Mouse (Mus musculus) embryonic fibroblast, embryonic 13.5 days (primary cell): ENCODE results near the gene Cenpn. TPM values are rescaled to one million over a fixed set of nuclear protein-coding genes. Genes with fewer than 3 reads are reported as not detected.

Source experiments
- H3K27ac ChIP-seq: 2 replicates; pipeline ENCODE4 v1.5.1; 2012; ENCODE audit warnings: low read length, control low read depth, inconsistent platforms; ENCODE audit not compliant: insufficient read depth
- H3K4me1 ChIP-seq: 2 replicates; pipeline ENCODE4 v1.6.1; 2011; ENCODE audit warnings: low read length; ENCODE audit not compliant: control insufficient read depth, insufficient read depth
- H3K4me3 ChIP-seq: 2 replicates; pipeline ENCODE4 v1.5.1; 2011; ENCODE audit warnings: mild to moderate bottlenecking, control low read depth, low read length; ENCODE audit not compliant: insufficient read depth
- CTCF ChIP-seq: IDR thresholded peaks from 2 replicates; pipeline ENCODE4 v1.5.1; 2011; ENCODE audit warnings: mild to moderate bottlenecking, control low read depth, low read length, moderate library complexity, borderline replicate concordance; ENCODE audit not compliant: insufficient read depth
- POLR2A ChIP-seq: IDR thresholded peaks from 2 replicates; pipeline ENCODE4 v1.6.1; 2011; ENCODE audit warnings: low read depth, mild to moderate bottlenecking, control low read depth, low read length, moderate library complexity
- polyA plus RNA-seq: library from polyadenylated mRNA; stranded (reverse); fragments of >200 nt; gene quantifications from 2 replicates; pipeline ENCODE4 v1.2.4, GENCODE M21; 2011; ENCODE audit warnings: low read depth; ENCODE audit not compliant: missing spikeins, insufficient read length

Gene Cenpn
- polyA plus RNA-seq, 1 experiment: 22.7 TPM

DNA sequence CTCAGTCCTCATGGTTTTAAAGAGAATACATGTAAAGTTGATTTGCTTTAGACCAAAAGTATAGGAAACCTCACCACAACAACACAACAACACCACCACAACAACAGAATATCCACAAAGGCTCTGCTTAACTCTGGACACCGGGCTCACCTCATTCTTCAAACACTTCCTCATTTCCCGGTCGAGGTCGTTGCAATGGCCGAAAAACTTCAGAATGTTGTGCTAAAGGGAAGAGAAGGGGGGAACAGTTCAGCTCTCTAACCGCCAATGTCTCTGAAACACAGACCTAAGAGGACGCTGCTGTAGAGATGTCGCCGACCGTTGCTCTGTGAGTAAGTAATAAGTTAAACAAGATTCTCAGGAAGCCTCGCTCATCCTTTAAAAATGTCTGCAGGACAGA lies 27.6 kb upstream of the Cenpn start:
- H3K4me3 ChIP-seq: no peak overlapping the region
- TF ChIP-seq CTCF (no peak), POLR2A (no peak)
- H3K27ac ChIP-seq: no peak overlapping the region
- H3K4me1 ChIP-seq: no peaks in the 10 kb centered on the region

DNA sequence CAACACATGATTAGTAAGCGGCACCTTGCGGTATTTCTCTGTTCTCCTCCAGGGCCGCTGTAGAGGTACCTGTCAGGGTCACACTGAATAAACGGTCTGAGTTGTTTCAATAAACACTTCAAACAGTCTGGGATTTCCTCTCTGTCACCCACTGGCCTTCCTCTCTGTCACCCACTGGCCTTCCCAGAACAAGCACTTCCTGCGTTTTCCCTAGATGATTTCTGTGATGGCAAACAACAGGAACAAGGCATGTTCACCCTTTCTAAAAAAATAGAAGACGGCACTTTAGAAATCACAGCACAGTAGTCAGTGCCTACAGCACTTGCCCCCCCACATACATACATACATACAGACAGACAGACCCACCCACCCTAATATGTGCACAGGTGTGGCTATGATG lies 26.0 kb upstream of the Cenpn start:
- no peak overlapping the region for H3K27ac ChIP-seq

DNA sequence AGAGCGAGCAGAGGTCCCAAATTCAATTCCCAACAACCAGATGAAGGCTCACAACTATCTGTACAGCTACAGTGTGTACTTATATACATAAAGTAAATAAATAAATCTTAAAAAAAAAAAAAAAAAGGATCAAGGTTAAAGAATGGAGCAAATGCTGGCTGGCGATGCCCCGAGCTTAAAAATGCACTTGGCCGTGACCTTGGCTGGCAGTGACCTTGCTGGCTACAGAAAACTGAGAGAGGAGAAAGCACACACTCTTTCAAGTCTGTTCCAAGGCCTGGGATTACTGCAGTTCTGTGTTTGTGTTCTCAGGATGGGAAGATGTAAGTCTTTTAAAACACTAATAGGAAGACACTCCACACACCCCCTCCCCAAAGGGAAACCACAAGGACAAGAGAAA lies 16.8 kb upstream of the Cenpn start:
- peaks cover 5% of the 10 kb centered on the region for H3K4me1 ChIP-seq
- no peak overlapping the region for H3K4me3 ChIP-seq
- TF ChIP-seq POLR2A (no peak), CTCF (no peak)
- H3K27ac ChIP-seq: no peak overlapping the region

More for the DNA sequence above, 26.0 kb upstream of the Cenpn start:
- no peak overlapping the region for H3K4me3 ChIP-seq
- TF ChIP-seq POLR2A (no peak), CTCF (no peak)
- H3K4me1 ChIP-seq: no peaks in the 10 kb centered on the region

DNA sequence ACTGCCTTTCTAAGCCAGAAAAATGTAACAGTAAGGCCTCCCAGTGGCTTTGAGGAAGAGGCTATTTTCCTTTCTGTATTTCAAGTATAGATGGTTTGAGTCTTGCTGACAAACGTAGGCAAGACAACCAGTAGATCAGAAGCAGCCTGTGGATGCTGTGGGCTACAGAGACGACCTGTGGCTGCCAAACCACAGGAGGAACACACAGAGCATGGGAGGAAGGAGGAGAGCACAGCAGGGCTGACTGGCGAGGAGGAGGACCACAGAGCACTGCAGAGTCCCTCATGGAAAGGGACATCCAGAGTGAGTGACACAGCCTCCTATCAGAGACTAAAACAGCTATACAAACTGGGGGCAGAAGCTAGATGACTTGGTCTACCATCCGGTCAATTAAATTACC lies 16.3 kb upstream of the Cenpn start:
- H3K27ac ChIP-seq: no peak overlapping the region
- TF ChIP-seq CTCF (no peak), POLR2A (no peak)

DNA sequence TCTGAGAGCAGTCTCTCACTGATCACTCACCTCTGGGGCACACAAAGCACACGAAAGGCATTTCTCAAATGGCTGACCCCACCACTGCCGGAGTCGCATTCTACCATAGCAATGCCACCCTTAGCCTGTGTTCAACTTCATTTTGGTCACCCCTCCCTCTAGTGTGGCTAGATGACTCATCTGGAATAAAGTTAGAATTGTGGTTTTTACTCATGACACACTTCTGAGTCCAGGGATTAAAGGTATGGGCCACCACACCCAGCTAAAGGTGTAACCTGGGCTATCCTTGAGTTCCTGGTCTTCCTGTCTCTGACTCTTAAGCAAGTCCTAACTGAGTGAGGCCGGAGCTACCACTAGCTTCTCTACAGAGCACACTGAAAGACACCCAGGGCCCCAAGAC lies 15.7 kb upstream of the Cenpn start:
- no peak for TF ChIP-seq POLR2A
- TF ChIP-seq CTCF: no peak
- H3K4me3 ChIP-seq: no peak overlapping the region
- H3K4me1 ChIP-seq: peaks cover 5% of the 10 kb centered on the region
- H3K27ac ChIP-seq: no peak overlapping the region

More for the DNA sequence above, 16.3 kb upstream of the Cenpn start:
- H3K4me1 ChIP-seq: peaks cover 5% of the 10 kb centered on the region
- no peak overlapping the region for H3K4me3 ChIP-seq

DNA sequence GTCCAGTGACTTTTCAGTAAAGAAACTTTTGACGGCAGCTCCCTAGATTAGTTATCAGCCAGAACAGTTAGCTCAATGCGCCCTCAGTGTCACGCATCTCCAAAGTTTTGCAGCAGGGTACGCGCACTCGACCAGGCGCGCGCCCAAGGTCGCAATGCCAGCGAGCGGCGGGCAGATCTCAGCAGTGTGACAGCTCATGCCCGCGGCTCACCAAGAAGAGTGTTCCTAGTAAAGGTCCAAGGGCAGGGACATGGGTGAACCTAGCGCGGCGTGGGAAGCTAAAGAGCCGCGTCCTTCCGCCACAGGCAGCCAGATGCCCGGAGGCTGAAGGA lies 559 bp upstream of the Cenpn start:
- H3K4me1 ChIP-seq: no peaks in the 10 kb centered on the region; the same call in 1 of the 2 replicates
- H3K27ac ChIP-seq: peak overlapping the region; percentile 13; the same call in 1 of the 2 replicates
- H3K4me3 ChIP-seq: peak overlapping the region; percentile 70
- TF ChIP-seq CTCF (no peak), POLR2A (no peak)

DNA sequence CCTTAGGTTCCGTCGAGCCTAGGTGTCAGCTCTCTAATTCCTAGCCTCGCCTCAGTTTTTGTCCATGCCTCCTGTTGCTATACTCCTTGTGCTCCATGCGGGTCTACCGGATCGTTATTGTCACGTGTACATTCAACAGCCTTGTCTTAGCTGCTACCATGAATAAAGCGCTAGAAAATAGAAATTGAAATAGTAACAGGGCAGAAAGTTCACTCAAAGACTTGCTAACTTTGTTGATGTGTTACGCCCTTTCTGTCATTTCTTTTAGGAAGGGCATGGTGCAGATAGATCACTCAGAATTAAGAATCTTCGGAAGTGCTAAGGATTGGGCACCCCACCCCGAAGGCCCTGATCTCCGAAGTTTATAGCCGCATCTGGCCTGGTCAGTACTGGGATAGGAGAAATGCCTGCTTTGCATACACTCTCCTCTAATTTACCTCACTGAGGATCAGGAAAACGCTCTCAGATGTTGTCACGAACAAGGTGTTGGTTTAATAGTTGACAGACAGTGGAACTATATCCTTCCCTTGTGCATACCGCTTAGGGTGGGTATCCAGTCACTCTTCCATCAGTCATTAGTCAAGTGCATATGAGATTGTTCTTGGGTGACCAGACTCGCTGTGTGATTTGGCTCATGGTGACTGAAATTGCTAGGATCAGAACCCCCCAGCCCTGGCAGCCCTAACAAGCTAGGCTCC lies 679 bp downstream of the Cenpn start:
- Histone ChIP-seq H3K4me3 (peak overlapping the region; percentile 70), H3K27ac (peak overlapping the region; percentile 16; the same call in 1 of the 2 replicates), H3K4me1 (no peaks in the 10 kb centered on the region; the same call in 1 of the 2 replicates)
- TF ChIP-seq CTCF: no peak
- 0 out of 2 replicates have a peak, but pooled peaks have one; percentile 17 for TF ChIP-seq POLR2A

DNA sequence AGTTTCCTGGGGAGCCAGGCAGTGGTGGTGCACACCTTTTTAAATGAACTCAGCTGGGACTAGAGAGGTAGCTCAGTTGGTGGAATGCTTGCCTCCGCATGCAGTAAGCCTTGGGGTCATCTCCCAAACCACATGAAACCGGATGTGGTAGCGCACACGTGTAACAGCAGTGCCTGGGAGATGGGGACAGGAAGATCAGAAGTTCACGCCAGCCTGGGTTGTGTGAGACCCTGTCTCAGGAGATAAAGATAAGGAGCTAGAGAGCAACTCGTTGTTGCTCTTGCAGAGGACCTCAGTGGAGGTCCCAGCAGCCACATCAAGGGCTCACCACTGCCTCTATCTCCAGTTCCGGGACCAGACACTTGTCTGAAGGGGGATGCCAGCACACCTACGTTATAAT lies 2.0 kb downstream of the Cenpn start:
- TF ChIP-seq POLR2A: no peak
- no peak for TF ChIP-seq CTCF
- H3K4me3 ChIP-seq: no peak overlapping the region
- no peaks in the 10 kb centered on the region; the same call in 1 of the 2 replicates for H3K4me1 ChIP-seq
- H3K27ac ChIP-seq: no peak overlapping the region

DNA sequence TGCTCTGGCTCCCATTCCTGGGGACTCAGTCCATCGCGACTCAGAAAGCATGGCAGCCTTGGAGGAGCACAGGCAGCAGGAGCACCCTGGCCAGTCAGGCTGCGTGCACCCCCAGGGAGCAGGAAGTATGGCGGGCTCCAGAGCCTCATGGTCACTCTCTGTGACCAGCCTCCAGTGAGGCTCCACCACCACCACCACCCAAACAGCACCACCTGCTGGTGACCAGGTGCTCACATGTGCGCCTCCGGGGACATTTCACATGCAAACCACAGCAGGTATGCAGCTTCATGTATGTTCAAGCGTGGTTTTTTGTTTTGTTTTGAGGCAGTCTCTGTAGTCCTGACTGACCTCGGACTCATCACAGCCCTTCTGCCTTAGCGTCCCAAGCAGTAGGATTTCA lies 6.3 kb downstream of the Cenpn start:
- H3K4me1 ChIP-seq: no peaks in the 10 kb centered on the region
- H3K27ac ChIP-seq: no peak overlapping the region
- TF ChIP-seq CTCF (peak; percentile 60; the same call in 1 of the 2 replicates), POLR2A (no peak)
- H3K4me3 ChIP-seq: no peak overlapping the region

DNA sequence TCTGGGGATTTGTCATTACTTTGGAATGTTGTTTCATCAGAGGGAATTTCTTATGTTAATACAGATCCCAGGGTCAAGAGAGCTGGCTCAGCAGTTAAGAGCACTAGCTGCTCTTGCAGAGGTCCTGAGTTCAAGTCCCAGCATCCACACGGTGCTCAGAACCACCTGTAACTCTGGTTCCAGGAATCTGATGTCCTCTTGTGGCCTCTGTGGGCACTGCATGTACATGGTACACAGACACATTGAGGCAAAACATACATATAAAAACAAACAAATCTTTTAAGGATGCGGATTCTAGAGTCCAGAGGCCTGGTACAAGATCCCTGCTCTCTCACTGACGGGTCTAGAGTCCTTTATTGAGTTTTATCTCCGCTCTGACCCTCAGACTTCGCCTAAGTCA lies 7.1 kb downstream of the Cenpn start:
- Histone ChIP-seq H3K4me3 (no peak overlapping the region), H3K27ac (no peak overlapping the region), H3K4me1 (no peaks in the 10 kb centered on the region)
- TF ChIP-seq POLR2A (no peak), CTCF (no peak)

DNA sequence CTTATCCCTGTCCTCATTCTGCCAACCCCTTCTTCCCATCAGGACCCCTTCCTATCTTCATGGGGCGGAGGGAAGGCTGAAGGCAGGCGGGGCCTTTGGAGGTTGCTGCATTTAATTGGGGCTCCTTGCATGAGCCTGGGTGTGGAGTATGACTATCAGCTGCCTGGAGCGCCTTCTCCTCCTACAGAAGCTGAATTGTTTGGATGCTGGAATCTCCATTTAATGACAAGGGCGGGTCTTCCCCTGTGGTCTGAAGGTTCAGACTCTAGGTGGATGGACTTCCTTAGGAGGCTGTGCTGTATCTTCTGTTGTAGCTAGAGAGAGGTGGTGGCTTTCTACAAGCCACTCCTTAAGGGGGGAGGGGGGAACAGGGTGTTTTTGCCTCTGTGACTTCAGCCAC lies 13.4 kb downstream of the Cenpn start:
- Histone ChIP-seq H3K4me1 (no peaks in the 10 kb centered on the region), H3K27ac (no peak overlapping the region), H3K4me3 (no peak overlapping the region)
- TF ChIP-seq CTCF (no peak), POLR2A (no peak)
